Mouse (Mus musculus): ENCODE results near the gene Cd209g. TPM values are rescaled to one million over a fixed set of nuclear protein-coding genes. Genes with fewer than 3 reads are reported as not detected.

The Cd209g gene
- polyA plus RNA-seq, 1 experiment from 2014 or later = not detected

- H3K9me3 ChIP-seq (ENCODE audit: control insufficient read depth, low read length) = no peaks in the 10 kb centered on the region
- no peak overlapping the region for H3K4me2 ChIP-seq (ENCODE audit: low read length)
- no peaks in the 10 kb centered on the region for H3K36me3 ChIP-seq (ENCODE audit: control insufficient read depth, insufficient read depth, low read length)
- H3K4me1 ChIP-seq (ENCODE audit: control insufficient read depth in 2 of 2, insufficient read depth in 2 of 2, low read length in 2 of 2) = no peaks in the 10 kb centered on the region
- WGBS = 77% methylated on average over 2 of the region's 2 CpGs
- H3K9ac ChIP-seq (ENCODE audit: low read length) = no peak overlapping the region
- no peak overlapping the region for H3K4me3 ChIP-seq (ENCODE audit: control insufficient read depth in 1 of 2, insufficient read depth in 1 of 2, low read depth in 1 of 2, low read length in 2 of 2)
- H3K27ac ChIP-seq (replicated peaks in 1 of 2; ENCODE audit: control insufficient read depth in 1 of 2, insufficient read depth in 1 of 2, low read depth in 2 of 2, low read length in 2 of 2) = no peak overlapping the region
- H3K27me3 ChIP-seq (ENCODE audit: control insufficient read depth, insufficient read depth, low read length) = no peaks in the 10 kb centered on the region
- ATAC-seq (ENCODE audit: insufficient number of reproducible peaks, insufficient read depth, low FRiP score, low read depth) = no peak
Observed at GRCm38 (mm10) chr8:4174018-4174417, 40.1 kb downstream of the Cd209g start.

GRCm38 (mm10) chr8:4183409-4183808 is 49.5 kb downstream of the Cd209g start:
- Histone ChIP-seq H3K4me2 (ENCODE audit: low read length) (no peak overlapping the region), H3K4me1 (ENCODE audit: control insufficient read depth in 2 of 2, insufficient read depth in 2 of 2, low read length in 2 of 2) (no peaks in the 10 kb centered on the region), H3K9me3 (ENCODE audit: control insufficient read depth, low read length) (no peaks in the 10 kb centered on the region), H3K9ac (ENCODE audit: low read length) (no peak overlapping the region), H3K4me3 (ENCODE audit: control insufficient read depth in 1 of 2, insufficient read depth in 1 of 2, low read depth in 1 of 2, low read length in 2 of 2) (no peak overlapping the region), H3K27ac (replicated peaks in 1 of 2; ENCODE audit: control insufficient read depth in 1 of 2, insufficient read depth in 1 of 2, low read depth in 2 of 2, low read length in 2 of 2) (no peak overlapping the region), H3K36me3 (ENCODE audit: control insufficient read depth, insufficient read depth, low read length) (peaks cover 38% of the 10 kb centered on the region), H3K27me3 (ENCODE audit: control insufficient read depth, insufficient read depth, low read length) (no peaks in the 10 kb centered on the region)
- no peak for ATAC-seq (ENCODE audit: insufficient number of reproducible peaks, insufficient read depth, low FRiP score, low read depth)
- WGBS = 75% methylated on average over 8 of the region's 8 CpGs

GRCm38 (mm10) chr8:4186151-4186550 is 52.3 kb downstream of the Cd209g start:
- H3K27me3 ChIP-seq (ENCODE audit: control insufficient read depth, insufficient read depth, low read length) = no peaks in the 10 kb centered on the region
- 89% methylated on average over 2 of the region's 2 CpGs for WGBS
- no peak for ATAC-seq (ENCODE audit: insufficient number of reproducible peaks, insufficient read depth, low FRiP score, low read depth)
- no peak overlapping the region for H3K4me2 ChIP-seq (ENCODE audit: low read length)
- H3K9me3 ChIP-seq (ENCODE audit: control insufficient read depth, low read length) = no peaks in the 10 kb centered on the region
- H3K4me3 ChIP-seq (ENCODE audit: control insufficient read depth in 1 of 2, insufficient read depth in 1 of 2, low read depth in 1 of 2, low read length in 2 of 2) = no peak overlapping the region
- no peaks in the 10 kb centered on the region for H3K4me1 ChIP-seq (ENCODE audit: control insufficient read depth in 2 of 2, insufficient read depth in 2 of 2, low read length in 2 of 2)
- H3K27ac ChIP-seq (replicated peaks in 1 of 2; ENCODE audit: control insufficient read depth in 1 of 2, insufficient read depth in 1 of 2, low read depth in 2 of 2, low read length in 2 of 2) = no peak overlapping the region
- peaks cover 44% of the 10 kb centered on the region for H3K36me3 ChIP-seq (ENCODE audit: control insufficient read depth, insufficient read depth, low read length)
- no peak overlapping the region for H3K9ac ChIP-seq (ENCODE audit: low read length)

Other genes starting within 250 kb of the Cd209g start
- not detected in 2 replicates for gene Cd209b, start 207.3 kb upstream of the Cd209g start, polyA plus RNA-seq (2014; fragmentation: Nextera tagmentation; extraction: Ambion mirVana)
- gene Cd209c, start 179.4 kb upstream of the Cd209g start, polyA plus RNA-seq (2014; fragmentation: Nextera tagmentation; extraction: Ambion mirVana) = 0.46 and 0.59 TPM in 2 replicates
- not detected in 2 replicates for gene Cd209f, start 28.3 kb upstream of the Cd209g start, polyA plus RNA-seq (2014; fragmentation: Nextera tagmentation; extraction: Ambion mirVana)
- gene Evi5l, start 32.5 kb downstream of the Cd209g start, polyA plus RNA-seq (2014; fragmentation: Nextera tagmentation; extraction: Ambion mirVana) = 10.3 and 11.8 TPM in 2 replicates
- 0.19 and 0.47 TPM in 2 replicates for gene Prr36, start 83.4 kb downstream of the Cd209g start, polyA plus RNA-seq (2014; fragmentation: Nextera tagmentation; extraction: Ambion mirVana)
- gene Lrrc8e, start 92.7 kb downstream of the Cd209g start, polyA plus RNA-seq (2014; fragmentation: Nextera tagmentation; extraction: Ambion mirVana) = not detected in 2 replicates
- gene Map2k7, start 104.6 kb downstream of the Cd209g start, polyA plus RNA-seq (2014; fragmentation: Nextera tagmentation; extraction: Ambion mirVana) = 14.9 and 16.9 TPM in 2 replicates
- gene Gm49320, start 104.8 kb downstream of the Cd209g start, polyA plus RNA-seq (2014; fragmentation: Nextera tagmentation; extraction: Ambion mirVana) = 0.22 and 0.53 TPM in 2 replicates
- gene Tgfbr3l, start 114.1 kb downstream of the Cd209g start, polyA plus RNA-seq (2014; fragmentation: Nextera tagmentation; extraction: Ambion mirVana) = 2.5 and 2.6 TPM in 2 replicates
- gene Snapc2, start 119.0 kb downstream of the Cd209g start, polyA plus RNA-seq (2014; fragmentation: Nextera tagmentation; extraction: Ambion mirVana) = 39.8 and 46.2 TPM in 2 replicates
- gene Ctxn1, start 125.2 kb downstream of the Cd209g start, polyA plus RNA-seq (2014; fragmentation: Nextera tagmentation; extraction: Ambion mirVana) = 20.9 and 29.4 TPM in 2 replicates
- 77.6 and 85.0 TPM in 2 replicates for gene Timm44, start 141.8 kb downstream of the Cd209g start, polyA plus RNA-seq (2014; fragmentation: Nextera tagmentation; extraction: Ambion mirVana)
- 9.6 and 9.9 TPM in 2 replicates for gene Ccl25, start 191.1 kb downstream of the Cd209g start, polyA plus RNA-seq (2014; fragmentation: Nextera tagmentation; extraction: Ambion mirVana)
- 173 and 174 TPM in 2 replicates for gene Elavl1, start 191.3 kb downstream of the Cd209g start, polyA plus RNA-seq (2014; fragmentation: Nextera tagmentation; extraction: Ambion mirVana)

Measured in heart, embryonic 14.5 days (tissue).